Mouse (Mus musculus) liver, embryonic 15.5 days (tissue): ENCODE measurements around the gene Cib1. TPM values are rescaled to one million over a fixed set of nuclear protein-coding genes. Genes with fewer than 3 reads are reported as not detected.

Experiments used
- ATAC-seq: fragments of 200-750 bp; cut with Nextera tagmentation; 2 replicates; pipeline ENCODE4 v1.8.0; 2017; ENCODE audit warnings: moderate number of reproducible peaks, mild to moderate bottlenecking, moderate library complexity; ENCODE audit not compliant: insufficient read depth
- H3K27ac ChIP-seq: fragments of 300-500 bp; sonication (generic); replicated peaks from 2 replicates; pipeline ENCODE4 v1.5.1; 2015; ENCODE audit warnings: mild to moderate bottlenecking, inconsistent platforms
- H3K27me3 ChIP-seq: fragments of 300-500 bp; sonication (generic); 2 replicates; pipeline ENCODE4 v1.6.1; 2015; ENCODE audit warnings: mild to moderate bottlenecking, inconsistent platforms
- H3K36me3 ChIP-seq: fragments of 300-500 bp; sonication (generic); replicated peaks from 2 replicates; pipeline ENCODE4 v1.6.1; 2015; ENCODE audit warnings: moderate library complexity, mild to moderate bottlenecking, inconsistent platforms
- H3K4me1 ChIP-seq: fragments of 300-500 bp; sonication (generic); replicated peaks from 2 replicates; pipeline ENCODE4 v1.6.1; 2015; ENCODE audit warnings: inconsistent platforms
- H3K4me2 ChIP-seq: fragments of 300-500 bp; sonication (generic); 2 replicates; pipeline ENCODE4 v1.6.1; 2015; ENCODE audit warnings: moderate library complexity, mild to moderate bottlenecking, inconsistent platforms
- H3K4me3 ChIP-seq: fragments of 300-500 bp; sonication (generic); replicated peaks from 2 replicates; pipeline ENCODE4 v1.5.1; 2015; ENCODE audit warnings: mild to moderate bottlenecking, inconsistent platforms
- H3K9ac ChIP-seq: fragments of 300-500 bp; sonication (generic); 2 replicates; pipeline ENCODE4 v1.6.1; 2015; ENCODE audit warnings: moderate library complexity, mild to moderate bottlenecking, inconsistent platforms
- H3K9me3 ChIP-seq: fragments of 300-500 bp; sonication (generic); replicated peaks from 2 replicates; pipeline ENCODE4 v1.6.1; 2016; ENCODE audit warnings: inconsistent platforms
- WGBS: fragments of 180-500 bp; shearing (Covaris S2); methylation state at CpG from one replicate; pipeline ENCODE4 v1.1.7; 2015; ENCODE audit warnings: mixed read lengths; ENCODE audit not compliant: insufficient replicate concordance; 5-methylcytosine and 5-hydroxymethylcytosine counted together
- polyA plus RNA-seq: library from polyadenylated mRNA; unstranded; fragments of >200 nt; fragmentation: Nextera tagmentation; extraction: Ambion mirVana; gene quantifications from 2 replicates; pipeline ENCODE4 v1.2.1, GENCODE M21; 2015

Cib1 gene
- polyA plus RNA-seq, 1 experiment from 2014 or later: 84.7 TPM

DNA sequence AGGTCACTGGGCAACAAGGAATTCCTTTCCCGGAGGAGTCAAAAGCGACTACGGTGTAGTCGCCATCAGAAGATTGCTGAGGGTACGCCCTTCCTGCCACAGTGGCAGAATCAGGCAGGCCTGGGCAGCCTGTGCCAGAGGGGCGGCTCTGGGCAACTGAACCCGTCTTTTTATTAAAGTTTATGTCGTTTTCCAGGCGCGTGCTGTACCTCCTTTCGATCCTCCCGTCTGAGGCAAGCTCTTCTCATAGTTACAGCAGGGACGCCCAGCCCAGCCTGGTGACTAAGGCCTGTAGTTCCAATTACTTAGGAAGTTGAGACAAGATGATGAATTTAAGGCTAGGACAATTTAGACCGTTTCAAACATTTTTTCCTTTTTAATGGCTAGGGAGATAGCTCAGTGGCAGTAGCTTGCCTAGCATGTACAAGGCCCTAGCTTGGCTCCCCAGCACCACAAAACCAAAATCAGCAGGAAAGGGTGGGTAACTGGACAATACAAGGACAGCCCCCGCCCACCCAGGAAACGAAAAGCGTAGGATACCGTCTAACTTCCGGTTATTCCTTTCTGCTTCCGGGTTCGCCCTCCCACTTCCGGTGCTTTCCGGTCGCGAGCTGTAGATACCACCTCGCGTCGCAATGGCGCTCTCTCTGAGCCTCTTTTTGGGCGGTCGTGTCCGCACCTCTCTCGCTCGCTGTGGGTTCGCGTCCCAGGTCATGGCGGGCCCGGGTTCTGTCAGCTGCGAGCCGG lies 28.2 kb upstream of the Cib1 start, which contains the start of gene Ngrn:
Ngrn (plus strand) TSS at position 591 of the 747 bp plus-strand sequence.
- WGBS: 23% methylated on average over 40 of the region's 40 CpGs
- Histone ChIP-seq H3K9me3 (no peaks in the 10 kb centered on the region), H3K4me1 (peaks cover 23% of the 10 kb centered on the region), H3K27me3 (peaks cover 21% of the 10 kb centered on the region; the same call in 1 of the 2 replicates), H3K4me3 (peak within 1 kb of the TSS; percentile 80), H3K36me3 (peaks cover 27% of the 10 kb centered on the region), H3K4me2 (peak within 1 kb of the TSS; percentile 78), H3K9ac (peak within 1 kb of the TSS; percentile 85), H3K27ac (peak within 1 kb of the TSS; percentile 86)
- peak; percentile 85 for ATAC-seq

- Histone ChIP-seq H3K4me2 (no peak overlapping the region), H3K27me3 (peaks cover 27% of the 10 kb centered on the region; the same call in 1 of the 2 replicates), H3K36me3 (no peaks in the 10 kb centered on the region), H3K4me1 (peaks cover 28% of the 10 kb centered on the region), H3K27ac (no peak overlapping the region), H3K9ac (no peak overlapping the region), H3K4me3 (no peak overlapping the region), H3K9me3 (no peaks in the 10 kb centered on the region)
- 43% methylated on average over 2 of the region's 2 CpGs for WGBS
- ATAC-seq: no peak
Measured at GRCm38 (mm10) chr7:80257706-80258105, 25.1 kb upstream of the Cib1 start.

DNA sequence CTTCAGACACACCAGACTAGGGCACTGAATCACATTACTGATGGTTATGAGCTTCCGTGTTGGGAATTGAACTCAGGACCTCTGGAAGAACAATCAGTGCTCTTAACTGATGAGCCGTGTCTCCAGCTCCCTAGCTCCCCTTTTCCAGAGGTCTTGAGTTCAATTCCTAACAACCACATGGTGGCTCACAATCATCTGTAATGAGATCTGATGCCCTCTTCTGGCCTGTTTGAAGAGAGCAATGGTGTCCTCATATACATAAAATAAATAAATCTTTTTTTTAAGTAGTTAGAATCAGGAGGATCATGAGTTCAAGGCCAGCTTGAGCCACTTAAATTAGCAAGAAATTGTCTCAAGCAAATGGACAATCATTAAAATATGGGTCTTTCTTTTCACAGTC lies 23.4 kb upstream of the Cib1 start:
- H3K9ac ChIP-seq: no peak overlapping the region
- peaks cover 22% of the 10 kb centered on the region for H3K4me1 ChIP-seq
- H3K4me3 ChIP-seq: no peak overlapping the region
- no peaks in the 10 kb centered on the region for H3K9me3 ChIP-seq
- 61% methylated on average over 2 of the region's 2 CpGs for WGBS
- H3K36me3 ChIP-seq: no peaks in the 10 kb centered on the region
- H3K4me2 ChIP-seq: no peak overlapping the region
- ATAC-seq: no peak
- no peak overlapping the region for H3K27ac ChIP-seq
- H3K27me3 ChIP-seq: peaks cover 27% of the 10 kb centered on the region

DNA sequence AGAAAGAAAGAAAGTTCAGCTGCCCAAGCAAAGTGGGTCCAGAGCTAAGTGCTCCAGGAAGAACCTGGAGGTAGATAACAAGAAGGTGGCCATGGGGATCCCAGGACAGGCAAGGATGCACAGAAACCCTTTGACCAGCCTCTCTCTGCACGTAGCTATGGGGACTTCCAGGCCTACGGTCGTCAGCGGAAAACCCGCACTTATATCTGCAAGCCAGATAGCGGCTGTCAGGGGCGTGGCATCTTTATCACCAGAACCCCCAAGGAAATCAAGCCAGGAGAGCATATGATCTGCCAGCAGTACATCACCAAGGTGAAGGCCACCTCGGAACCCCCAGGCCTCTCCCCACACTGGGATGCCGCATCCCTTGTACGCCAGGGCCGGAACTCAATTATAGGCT lies 20.3 kb upstream of the Cib1 start:
- H3K36me3 ChIP-seq: no peaks in the 10 kb centered on the region
- ATAC-seq: no peak
- peaks cover 6% of the 10 kb centered on the region for H3K27me3 ChIP-seq
- no peaks in the 10 kb centered on the region for H3K9me3 ChIP-seq
- no peak overlapping the region for H3K27ac ChIP-seq
- H3K4me1 ChIP-seq: peaks cover 12% of the 10 kb centered on the region
- H3K4me2 ChIP-seq: peak overlapping the region; percentile 18
- H3K4me3 ChIP-seq: no peak overlapping the region
- WGBS: 35% methylated on average over 11 of the region's 11 CpGs
- H3K9ac ChIP-seq: no peak overlapping the region

DNA sequence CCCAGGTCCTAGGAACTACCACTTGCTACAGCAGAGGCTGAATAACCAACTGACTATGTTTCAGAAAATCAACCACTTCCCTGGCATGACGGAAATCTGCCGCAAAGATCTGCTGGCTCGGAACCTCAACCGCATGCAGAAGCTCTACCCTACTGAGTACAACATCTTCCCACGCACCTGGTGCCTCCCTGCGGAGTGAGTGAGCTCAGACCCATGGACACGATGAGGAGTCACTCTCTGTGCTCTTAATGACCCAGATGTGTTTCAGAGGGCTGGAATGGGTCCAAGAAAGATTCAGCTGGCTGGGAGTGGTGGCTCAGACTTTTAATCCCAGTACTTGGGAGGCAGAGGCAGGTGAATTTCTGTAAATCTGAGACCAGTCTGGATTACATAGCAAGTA lies 19.8 kb upstream of the Cib1 start:
- peaks cover 12% of the 10 kb centered on the region for H3K4me1 ChIP-seq
- WGBS: 80% methylated on average over 7 of the region's 7 CpGs
- no peak overlapping the region for H3K4me3 ChIP-seq
- H3K9me3 ChIP-seq: no peaks in the 10 kb centered on the region
- H3K27ac ChIP-seq: no peak overlapping the region
- no peak overlapping the region for H3K9ac ChIP-seq
- no peaks in the 10 kb centered on the region for H3K36me3 ChIP-seq
- peaks cover 6% of the 10 kb centered on the region for H3K27me3 ChIP-seq
- no peak for ATAC-seq
- no peak overlapping the region for H3K4me2 ChIP-seq

DNA sequence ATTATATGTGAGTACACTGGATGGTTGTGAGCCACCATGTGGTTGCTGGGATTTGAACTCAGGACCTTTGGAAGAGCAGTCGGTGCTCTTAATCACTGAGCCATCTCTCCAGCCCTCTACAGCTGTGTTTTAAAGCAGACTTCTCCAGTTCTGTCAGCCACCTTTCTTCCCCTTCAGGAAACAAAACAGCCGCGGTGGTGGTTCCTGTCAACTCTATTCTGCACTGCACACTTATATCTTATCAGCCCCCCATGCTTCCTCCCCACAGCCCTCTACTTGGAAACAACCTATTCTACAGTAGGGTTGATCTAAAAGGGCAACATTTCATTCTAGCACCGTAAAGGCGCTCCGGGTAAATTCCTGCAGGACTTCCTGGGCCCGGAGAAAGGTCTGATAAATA lies 14.2 kb upstream of the Cib1 start:
- Histone ChIP-seq H3K4me2 (peak overlapping the region; percentile 95), H3K4me3 (peak overlapping the region; percentile 77), H3K27ac (peak overlapping the region; percentile 31; the same call in 1 of the 2 replicates), H3K36me3 (no peaks in the 10 kb centered on the region), H3K9me3 (no peaks in the 10 kb centered on the region), H3K27me3 (no peaks in the 10 kb centered on the region), H3K4me1 (peaks cover 16% of the 10 kb centered on the region), H3K9ac (peak overlapping the region; percentile 80)
- 13% methylated on average over 7 of the region's 7 CpGs for WGBS
- no peak for ATAC-seq

GRCm38 (mm10) chr7:80246148-80246721 lies 13.6 kb upstream of the Cib1 start, which contains the start of gene Ttll13:
Gene Ttll13, plus strand, starts transcription at chr7:80246376.
- Histone ChIP-seq H3K9me3 (no peaks in the 10 kb centered on the region), H3K9ac (peak within 1 kb of the TSS; percentile 80), H3K4me1 (peaks cover 16% of the 10 kb centered on the region), H3K4me2 (peak within 1 kb of the TSS; percentile 95), H3K36me3 (no peaks in the 10 kb centered on the region), H3K27ac (peak within 1 kb of the TSS; percentile 79), H3K4me3 (peak within 1 kb of the TSS; percentile 77), H3K27me3 (no peaks in the 10 kb centered on the region)
- ATAC-seq: peak; percentile 98
- WGBS: under 1% methylated on average over 48 of the region's 48 CpGs

- no peak for ATAC-seq
- H3K4me2 ChIP-seq: no peak overlapping the region
- no peak overlapping the region for H3K27ac ChIP-seq
Measured at GRCm38 (mm10) chr7:80244851-80245250, 12.2 kb upstream of the Cib1 start.

GRCm38 (mm10) chr7:80241661-80242060 lies 9.0 kb upstream of the Cib1 start:
- Histone ChIP-seq H3K4me2 (no peak overlapping the region), H3K4me1 (peaks cover 9% of the 10 kb centered on the region), H3K9me3 (no peaks in the 10 kb centered on the region), H3K4me3 (no peak overlapping the region), H3K9ac (no peak overlapping the region), H3K27ac (no peak overlapping the region), H3K27me3 (no peaks in the 10 kb centered on the region), H3K36me3 (peaks cover 27% of the 10 kb centered on the region)
- no peak for ATAC-seq
- WGBS: 69% methylated on average over 4 of the region's 4 CpGs

More at GRCm38 (mm10) chr7:80244851-80245250, 12.2 kb upstream of the Cib1 start:
- peaks cover 16% of the 10 kb centered on the region for H3K4me1 ChIP-seq
- H3K9ac ChIP-seq: no peak overlapping the region
- no peaks in the 10 kb centered on the region for H3K27me3 ChIP-seq
- 84% methylated on average over 4 of the region's 4 CpGs for WGBS
- no peak overlapping the region for H3K4me3 ChIP-seq
- H3K9me3 ChIP-seq: no peaks in the 10 kb centered on the region
- H3K36me3 ChIP-seq: peaks cover 6% of the 10 kb centered on the region; the same call in 1 of the 2 replicates

DNA sequence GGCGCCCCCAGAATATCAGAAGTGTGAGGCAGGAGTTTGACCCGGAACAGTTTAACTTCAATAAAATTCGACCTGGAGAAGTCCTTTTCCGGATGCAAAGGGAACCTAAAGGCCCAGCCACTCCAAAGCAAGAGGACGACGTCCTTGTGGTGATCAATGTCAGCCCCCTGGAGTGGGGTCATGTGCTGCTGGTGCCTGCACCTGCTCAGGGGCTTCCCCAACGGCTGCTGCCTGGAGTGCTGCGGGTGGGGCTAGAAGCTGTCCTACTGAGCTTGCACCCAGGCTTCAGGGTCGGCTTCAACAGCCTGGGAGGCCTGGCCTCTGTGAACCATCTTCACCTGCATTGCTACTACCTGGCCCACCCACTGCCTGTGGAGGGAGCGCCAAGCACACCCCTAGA lies 5.9 kb upstream of the Cib1 start:
- WGBS: 77% methylated on average over 10 of the region's 10 CpGs
- no peak overlapping the region for H3K4me2 ChIP-seq
- no peaks in the 10 kb centered on the region for H3K27me3 ChIP-seq
- no peak for ATAC-seq
- no peaks in the 10 kb centered on the region for H3K9me3 ChIP-seq
- H3K4me1 ChIP-seq: peaks cover 20% of the 10 kb centered on the region
- H3K4me3 ChIP-seq: no peak overlapping the region
- peaks cover 29% of the 10 kb centered on the region for H3K36me3 ChIP-seq
- no peak overlapping the region for H3K27ac ChIP-seq
- H3K9ac ChIP-seq: no peak overlapping the region

DNA sequence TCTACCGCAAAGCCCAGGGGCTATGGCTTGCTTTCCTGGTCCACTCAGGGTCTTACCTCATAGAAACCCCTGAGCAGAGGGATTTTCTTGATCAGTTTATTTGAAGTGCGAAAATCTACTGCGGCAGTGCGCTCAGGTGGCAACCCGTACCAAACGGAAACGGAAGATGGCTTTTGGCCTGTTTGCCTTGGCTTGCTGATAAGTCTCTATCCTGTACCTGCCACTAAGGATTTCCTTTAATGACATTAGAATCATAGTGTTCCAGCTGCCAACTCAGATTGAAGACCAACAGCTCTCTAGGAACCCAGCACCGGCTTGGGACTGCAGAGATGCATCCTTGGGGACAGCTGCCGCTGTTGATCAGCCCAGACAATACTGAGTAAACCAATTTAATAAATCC lies 1.2 kb upstream of the Cib1 start:
- WGBS: 31% methylated on average over 9 of the region's 9 CpGs
- H3K9ac ChIP-seq: peak overlapping the region; percentile 66

More for the DNA sequence above, 1.2 kb upstream of the Cib1 start:
- H3K4me1 ChIP-seq: peaks cover 54% of the 10 kb centered on the region
- no peak for ATAC-seq
- H3K4me3 ChIP-seq: peak overlapping the region; percentile 88
- H3K27ac ChIP-seq: peak overlapping the region; percentile 29; the same call in 1 of the 2 replicates
- H3K9me3 ChIP-seq: no peaks in the 10 kb centered on the region
- no peaks in the 10 kb centered on the region for H3K27me3 ChIP-seq
- H3K4me2 ChIP-seq: peak overlapping the region; percentile 94
- H3K36me3 ChIP-seq: peaks cover 21% of the 10 kb centered on the region
